Mouse (Mus musculus) C2C12 (cell line): Measurements from ENCODE around the gene Trim15. TPM values are rescaled to one million over a fixed set of nuclear protein-coding genes. Genes with fewer than 3 reads are reported as not detected.
A peak's percentile ranks its signal among the peaks of the same experiment; 100 is the strongest.

Experiments
- H3K27me3 ChIP-seq: one replicate; pipeline ENCODE4 v1.6.1; 2011; ENCODE audit not compliant: control insufficient read depth, insufficient read depth, insufficient read length
- H3K36me3 ChIP-seq: one replicate; pipeline ENCODE4 v1.6.1; 2011; ENCODE audit not compliant: control insufficient read depth, insufficient read depth
- H3K4me3 ChIP-seq: one replicate; pipeline ENCODE4 v1.5.1; 2011; ENCODE audit warnings: mild to moderate bottlenecking, control low read depth; ENCODE audit not compliant: poor library complexity, insufficient read depth, severe bottlenecking
- H3K79me2 ChIP-seq: one replicate; pipeline ENCODE4 v1.6.1; 2011; ENCODE audit not compliant: control insufficient read depth, insufficient read depth
- H3K79me3 ChIP-seq: one replicate; pipeline ENCODE4 v1.6.1; 2011; ENCODE audit warnings: low read depth, control low read depth
- H3ac ChIP-seq: one replicate; pipeline ENCODE3; 2011; ENCODE audit warnings: low read depth; ENCODE audit not compliant: control insufficient read depth, insufficient read length
- CEBPB ChIP-seq: IDR thresholded peaks from one replicate; pipeline ENCODE4 v1.6.1; 2011; ENCODE audit warnings: low read depth, mild to moderate bottlenecking, control low read depth, moderate library complexity
- CTCF ChIP-seq: IDR thresholded peaks from one replicate; pipeline ENCODE4 v1.5.1; 2011; ENCODE audit not compliant: control insufficient read depth, insufficient read depth, insufficient read length
- FOSL1 ChIP-seq: IDR thresholded peaks from one replicate; pipeline ENCODE4 v1.8.0; 2011; ENCODE audit warnings: mild to moderate bottlenecking, low read length; ENCODE audit not compliant: poor library complexity, insufficient read depth, severe bottlenecking
- MAX ChIP-seq: IDR thresholded peaks from one replicate; pipeline ENCODE4 v1.6.1; 2011; ENCODE audit warnings: mild to moderate bottlenecking, control low read depth
- MYOD1 ChIP-seq: IDR thresholded peaks from one replicate; pipeline ENCODE4 v1.6.1; 2011; ENCODE audit warnings: low read depth; ENCODE audit not compliant: control insufficient read depth, insufficient read length
- MYOG ChIP-seq: IDR thresholded peaks from one replicate; pipeline ENCODE4 v1.6.1; 2011; ENCODE audit not compliant: control insufficient read depth, insufficient read length; ENCODE audit errors: extremely low read depth
- USF1 ChIP-seq: IDR thresholded peaks from one replicate; pipeline ENCODE4 v1.6.1; 2011; ENCODE audit warnings: low read depth, mild to moderate bottlenecking, control low read depth, moderate library complexity
- long read RNA-seq, 2 experiments: library from polyadenylated mRNA; unstranded; transcript quantifications; one replicate each; pipeline ENCODE4 v2.0.0; 2019 to 2020
- polyA plus RNA-seq: library from polyadenylated mRNA; unstranded; fragments of >200 nt; fragmentation: generic; extraction: Trizol; gene quantifications from one replicate; pipeline ENCODE4 v1.2.1, GENCODE M21; 2012; ENCODE audit warnings: missing spikeins

Gene Trim15
- polyA plus RNA-seq = 0.04 TPM
- long read RNA-seq, experiment 1 = 0 reads
- long read RNA-seq, experiment 2, partial matches to known transcripts = 0 of 2 reads
- long read RNA-seq, experiment 2, other reads (novel, unspliced or antisense) = 0 of 2 reads

- H3K27me3 ChIP-seq = peaks cover 7% of the 10 kb centered on the region
- H3ac ChIP-seq = no peak within 1 kb of the TSS
- no peak for TF ChIP-seq CEBPB
- TF ChIP-seq MYOD1 = no peak
- TF ChIP-seq USF1 = no peak
- TF ChIP-seq FOSL1 = no peak
- no peak for TF ChIP-seq MAX
- no peak for TF ChIP-seq MYOG
- no peak for TF ChIP-seq CTCF
- H3K4me3 ChIP-seq = no peak within 1 kb of the TSS
- no peaks in the 10 kb centered on the region for H3K79me2 ChIP-seq
- H3K79me3 ChIP-seq = no peaks in the 10 kb centered on the region
- no peaks in the 10 kb centered on the region for H3K36me3 ChIP-seq
Measured at GRCm38 (mm10) chr17:36866719-36867527, at the start of gene Trim15. TSS of gene Trim15 (minus strand) at chr17:36867210.

GRCm38 (mm10) chr17:36915076-36915475, 48.1 kb upstream of the Trim15 start:
- no peaks in the 10 kb centered on the region for H3K79me3 ChIP-seq
- no peak overlapping the region for H3K4me3 ChIP-seq
- no peaks in the 10 kb centered on the region for H3K36me3 ChIP-seq
- no peaks in the 10 kb centered on the region for H3K79me2 ChIP-seq
- no peak overlapping the region for H3ac ChIP-seq
- TF ChIP-seq FOSL1 = no peak
- TF ChIP-seq USF1 = no peak
- peak; percentile 72 for TF ChIP-seq CTCF
- no peak for TF ChIP-seq CEBPB
- H3K27me3 ChIP-seq = no peaks in the 10 kb centered on the region

- Histone ChIP-seq H3K79me2 (no peaks in the 10 kb centered on the region), H3K27me3 (peaks cover 6% of the 10 kb centered on the region), H3K36me3 (no peaks in the 10 kb centered on the region), H3K79me3 (no peaks in the 10 kb centered on the region), H3K4me3 (no peak overlapping the region), H3ac (no peak overlapping the region)
- no peak for TF ChIP-seq MAX
- TF ChIP-seq USF1 = no peak
- TF ChIP-seq MYOG = no peak
- TF ChIP-seq MYOD1 = no peak
- no peak for TF ChIP-seq FOSL1
- TF ChIP-seq CTCF = peak; percentile 27
- TF ChIP-seq CEBPB = no peak
Measured at GRCm38 (mm10) chr17:36914108-36914507, 47.1 kb upstream of the Trim15 start.

- Histone ChIP-seq H3K27me3 (peaks cover 15% of the 10 kb centered on the region), H3K79me2 (no peaks in the 10 kb centered on the region), H3K36me3 (no peaks in the 10 kb centered on the region), H3K4me3 (no peak overlapping the region), H3ac (no peak overlapping the region), H3K79me3 (no peaks in the 10 kb centered on the region)
- TF ChIP-seq USF1 (no peak), MYOD1 (no peak), MYOG (no peak), FOSL1 (no peak), CTCF (no peak), MAX (no peak), CEBPB (no peak)
Measured at GRCm38 (mm10) chr17:36912031-36912430, 45.0 kb upstream of the Trim15 start.

GRCm38 (mm10) chr17:36909802-36910201, 42.8 kb upstream of the Trim15 start:
- no peaks in the 10 kb centered on the region for H3K79me2 ChIP-seq
- H3K27me3 ChIP-seq = peaks cover 22% of the 10 kb centered on the region
- no peak for TF ChIP-seq CEBPB
- no peak for TF ChIP-seq MYOG
- no peak for TF ChIP-seq CTCF
- no peak for TF ChIP-seq MAX
- no peak for TF ChIP-seq MYOD1
- no peak for TF ChIP-seq FOSL1
- TF ChIP-seq USF1 = no peak
- no peak overlapping the region for H3ac ChIP-seq
- no peak overlapping the region for H3K4me3 ChIP-seq
- H3K79me3 ChIP-seq = no peaks in the 10 kb centered on the region
- no peaks in the 10 kb centered on the region for H3K36me3 ChIP-seq
